Mouse (Mus musculus): Measurements from ENCODE around the gene Scamp5.

Scamp5 gene

DNA sequence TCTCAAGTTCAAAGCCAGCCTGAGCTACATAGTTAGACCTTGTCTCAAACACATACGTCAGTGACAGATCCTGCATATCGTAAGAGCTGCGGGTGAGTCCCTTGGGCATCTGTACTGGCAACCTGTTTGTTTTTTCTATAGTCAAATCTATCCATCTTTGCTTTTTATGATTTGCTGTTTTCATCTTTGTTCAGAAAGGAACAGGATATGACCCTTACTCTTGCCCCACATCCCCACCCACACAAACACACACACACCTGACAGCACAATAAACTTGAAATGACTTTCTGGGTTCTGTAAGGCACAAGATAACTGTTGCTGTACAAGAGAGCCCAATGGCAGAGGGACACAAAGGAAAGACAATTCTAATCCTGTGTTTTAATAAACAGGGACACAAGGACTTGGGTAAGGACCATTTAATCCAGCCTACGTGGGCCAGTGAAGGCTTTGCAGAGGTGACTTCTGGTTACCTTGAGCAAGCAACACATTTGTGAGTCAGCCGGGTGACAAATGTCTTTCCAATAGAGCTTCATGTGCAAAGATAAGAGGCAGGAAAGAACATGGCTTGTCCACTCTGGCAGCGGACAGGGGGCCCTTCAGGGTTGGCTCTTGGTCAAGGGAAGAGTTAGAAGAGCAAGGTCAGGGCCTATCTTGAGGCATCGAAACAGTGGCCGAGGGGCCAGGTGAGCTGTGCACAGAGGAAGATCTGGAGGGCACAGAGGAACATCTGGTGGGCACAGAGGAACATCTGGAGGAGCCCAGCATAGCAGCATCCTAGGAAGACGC lies 60.5 kb downstream of the Scamp5 start:
- DNase-seq: no peak

DNA sequence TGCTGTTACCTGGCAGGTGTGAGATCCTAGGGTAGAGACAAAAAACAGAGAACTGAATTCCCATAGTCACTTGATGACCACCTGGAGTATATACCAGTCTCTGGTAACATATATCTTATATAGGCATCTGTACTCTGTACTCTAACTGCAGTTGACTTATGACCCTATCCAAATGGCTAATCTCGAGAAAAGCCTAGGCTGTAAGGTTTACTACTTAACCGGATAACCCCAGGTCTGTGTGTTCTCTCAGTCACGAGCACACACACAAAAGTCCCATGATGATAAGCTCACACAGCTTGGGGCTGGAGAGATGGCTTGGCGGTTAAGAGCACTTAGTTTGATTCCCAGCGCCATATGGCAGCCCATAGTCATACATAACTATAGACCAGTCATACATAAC lies 61.5 kb downstream of the Scamp5 start:
- DNase-seq: no peak

- no peak for DNase-seq
Observed at GRCm38 (mm10) chr9:57404036-57404435, 63.8 kb downstream of the Scamp5 start.

- DNase-seq: no peak
Observed at GRCm38 (mm10) chr9:57402318-57403251, 65.3 kb downstream of the Scamp5 start.

DNA sequence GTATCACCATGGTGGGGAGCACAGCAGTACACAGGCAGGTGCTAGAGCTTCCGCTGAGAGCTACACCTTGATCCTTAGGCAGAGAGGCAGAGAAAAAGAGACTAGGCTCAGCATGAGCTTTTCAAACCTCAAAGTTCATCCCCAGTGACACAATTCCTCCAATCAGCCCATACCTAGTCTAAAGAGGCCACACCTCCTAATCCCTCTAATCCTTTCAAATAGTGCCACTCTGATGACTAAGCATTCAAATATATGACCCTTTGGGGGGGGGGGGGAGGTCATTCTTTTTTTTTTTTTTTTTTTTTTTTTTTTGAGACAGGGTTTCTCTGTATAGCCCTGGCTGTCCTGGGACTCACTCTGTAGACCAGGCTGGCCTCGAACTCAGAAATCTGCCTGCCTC lies 69.1 kb downstream of the Scamp5 start:
- no peak for DNase-seq

DNA sequence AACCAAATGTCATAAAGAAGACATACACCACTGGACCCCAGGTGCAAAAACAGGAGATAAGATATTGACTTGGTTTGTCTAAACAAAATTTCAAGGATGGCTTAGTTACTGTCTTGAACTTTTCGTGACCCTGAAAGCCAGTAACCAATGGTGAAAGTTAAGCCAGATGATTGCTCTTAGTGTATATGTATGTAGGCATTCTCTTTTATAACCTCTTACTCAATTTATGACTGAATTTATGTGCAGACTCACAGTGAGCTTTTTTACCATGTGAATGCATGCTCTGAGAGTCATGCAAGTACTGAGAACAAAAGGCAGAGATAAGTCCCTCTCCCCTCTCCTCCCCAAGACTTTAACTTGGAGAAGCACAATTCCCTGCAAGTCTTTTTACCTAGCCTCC lies 75.0 kb downstream of the Scamp5 start:
- DNase-seq: no peak
